Mouse (Mus musculus): ENCODE results near the gene Prr5l. TPM values are rescaled to one million over a fixed set of nuclear protein-coding genes. Genes with fewer than 3 reads are reported as not detected.
"Not testable (repeated sequence)": the region's sequence is repeated elsewhere in the genome, so short reads cannot be mapped to it uniquely, and the experiment has no call there.

The Prr5l gene
- total RNA-seq, 2 experiments from 2014 or later: 2.0 to 4.1 TPM

DNA sequence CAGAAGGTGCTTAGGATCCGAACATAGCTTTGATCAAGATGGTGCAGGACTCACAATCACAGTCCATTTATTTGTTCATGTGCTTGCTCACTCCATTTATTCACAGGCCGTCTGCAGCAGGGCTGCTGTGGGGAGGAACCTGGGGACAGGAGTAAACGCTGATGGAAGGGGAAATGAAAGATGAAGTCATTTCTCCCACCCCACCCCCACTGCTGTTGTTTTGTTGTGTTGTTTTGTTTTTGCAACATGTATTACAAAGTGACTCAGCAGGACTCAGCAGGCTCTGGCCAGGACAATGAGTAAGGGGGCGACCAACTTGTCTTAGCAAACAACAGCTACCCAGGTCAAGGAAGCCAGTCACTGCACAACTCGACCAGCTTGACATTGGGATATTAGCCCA is 99.6 kb downstream of the Prr5l start:
- ATAC-seq (ENCODE audit: poor library complexity, severe bottlenecking): peak; percentile 49

DNA sequence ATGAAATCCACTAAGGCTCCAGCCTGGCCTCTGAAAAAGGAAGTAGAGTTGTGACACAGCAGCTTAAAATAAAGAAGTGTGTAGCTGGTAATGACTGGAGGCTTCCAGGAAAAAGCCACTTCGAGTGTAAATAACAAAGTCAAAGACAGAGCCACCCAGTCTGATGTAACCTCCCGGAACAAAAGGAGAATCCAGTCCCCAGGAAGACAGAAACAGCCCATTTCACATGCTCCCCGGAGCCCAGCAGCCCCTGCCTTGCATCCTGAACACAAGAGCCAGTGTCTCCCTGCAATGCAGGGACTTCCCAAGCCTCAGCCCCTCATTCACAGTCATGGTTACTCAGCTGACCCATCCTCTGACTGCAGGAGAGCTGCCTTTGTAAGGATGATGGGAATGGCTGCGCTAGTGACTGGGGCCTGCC is 101.5 kb downstream of the Prr5l start:
- peak; percentile 92 for ATAC-seq (ENCODE audit: poor library complexity, severe bottlenecking)

- ATAC-seq (ENCODE audit: poor library complexity, severe bottlenecking): no peak
Observed at GRCm38 (mm10) chr2:101778080-101778479, 104.7 kb downstream of the Prr5l start.

GRCm38 (mm10) chr2:101763503-101763902 is 119.3 kb downstream of the Prr5l start:
- ATAC-seq (ENCODE audit: poor library complexity, severe bottlenecking): no peak

- ATAC-seq (ENCODE audit: poor library complexity, severe bottlenecking): peak; percentile 81
Observed at GRCm38 (mm10) chr2:101762955-101763386, 119.9 kb downstream of the Prr5l start.

- peak; percentile 4; the same call in 1 of the 2 replicates for ATAC-seq (ENCODE audit: poor library complexity, severe bottlenecking)
Observed at GRCm38 (mm10) chr2:101762405-101762804, 120.4 kb downstream of the Prr5l start.

GRCm38 (mm10) chr2:101761898-101762297 is 120.9 kb downstream of the Prr5l start:
- ATAC-seq (ENCODE audit: poor library complexity, severe bottlenecking): no peak

DNA sequence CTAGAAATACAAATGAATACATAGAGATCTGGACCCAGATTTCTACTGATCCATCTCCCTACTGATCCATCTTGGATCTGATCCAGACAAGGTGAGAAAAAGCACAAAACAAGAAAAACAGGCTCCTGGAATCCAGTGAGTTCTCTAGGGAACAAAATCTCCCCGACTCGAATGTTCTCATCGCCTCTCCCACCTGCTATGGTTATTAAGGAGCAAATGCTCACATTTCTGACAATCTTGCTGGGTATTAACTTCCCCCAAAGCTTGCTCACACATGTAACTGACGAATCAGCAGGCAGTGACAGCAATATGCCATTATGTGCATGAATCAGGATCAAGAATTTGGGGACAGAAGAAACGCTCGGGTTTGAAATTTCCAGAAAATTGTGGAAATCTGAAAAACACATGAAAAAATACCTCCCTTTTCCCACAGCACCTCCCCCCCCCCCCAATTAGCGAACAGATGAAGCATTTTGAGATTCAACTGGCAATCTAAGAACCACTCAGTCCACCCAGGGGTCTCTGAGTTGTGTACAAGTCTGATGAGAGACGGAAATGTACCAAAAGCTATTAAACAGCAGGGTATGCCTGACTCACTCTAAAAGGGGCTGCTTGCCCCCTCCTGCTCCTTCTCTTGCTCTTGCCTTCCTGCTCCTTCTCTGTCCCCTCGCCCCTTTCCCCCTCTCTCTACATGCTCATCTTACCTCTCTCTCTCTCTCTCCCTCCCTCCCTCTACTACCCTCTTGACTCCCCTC is 123.1 kb downstream of the Prr5l start:
- no peak for ATAC-seq (ENCODE audit: poor library complexity, severe bottlenecking)

DNA sequence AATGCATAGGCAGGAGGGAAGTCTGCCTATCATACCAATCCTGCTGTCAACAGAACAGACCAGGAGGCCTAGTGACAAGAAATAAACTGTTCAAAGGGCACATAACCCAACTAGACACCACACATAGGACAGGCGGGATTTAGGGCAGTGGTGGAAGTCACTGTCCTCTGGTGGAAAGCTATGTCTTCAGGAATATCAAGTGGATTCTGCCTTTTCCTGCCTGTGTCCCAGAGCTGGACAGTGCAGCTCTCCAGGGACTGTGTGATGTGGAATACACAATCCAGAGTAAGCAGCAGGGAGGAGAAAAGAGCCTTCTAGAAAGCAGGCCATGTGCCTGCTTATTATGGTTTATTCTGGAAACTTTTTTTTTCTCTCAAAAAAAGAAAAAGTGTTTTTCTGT is 125.0 kb downstream of the Prr5l start:
- no peak for ATAC-seq (ENCODE audit: poor library complexity, severe bottlenecking)

DNA sequence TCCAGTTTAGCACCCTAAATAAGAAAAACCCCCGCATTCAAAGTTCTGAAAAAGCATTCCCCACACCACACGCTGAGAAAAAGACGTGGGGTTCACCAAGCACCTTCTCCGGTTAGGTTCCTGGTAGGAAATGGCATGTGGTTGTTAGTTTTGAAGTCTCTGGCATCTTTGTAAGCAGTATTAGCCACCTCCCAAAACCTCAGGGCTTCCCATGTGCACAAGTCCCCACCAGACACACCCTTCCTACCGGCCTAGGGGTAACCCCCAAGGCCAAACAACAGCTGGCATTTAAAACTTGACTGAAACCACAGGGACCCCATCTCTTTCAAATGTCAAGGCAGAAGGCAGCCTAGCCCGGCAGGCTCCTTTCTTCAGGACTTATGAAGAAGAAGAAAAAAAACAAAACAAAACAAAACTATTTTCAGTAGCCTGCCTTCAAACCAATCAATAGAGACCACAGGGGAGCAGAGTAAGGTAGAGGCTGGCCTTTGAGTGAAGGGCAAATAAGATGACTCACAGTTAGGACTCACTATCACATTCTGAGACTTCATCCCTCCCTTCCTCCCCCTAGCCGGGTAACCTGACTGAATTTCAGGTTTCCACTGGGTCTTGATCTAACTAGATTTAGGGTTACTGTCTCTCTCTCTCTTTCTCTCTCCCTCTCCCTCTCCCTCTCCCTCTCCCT is 126.6 kb downstream of the Prr5l start:
- peak; percentile 55 for ATAC-seq (ENCODE audit: poor library complexity, severe bottlenecking)

GRCm38 (mm10) chr2:101754939-101755555 is 127.8 kb downstream of the Prr5l start:
- ATAC-seq (ENCODE audit: poor library complexity, severe bottlenecking): no peak

DNA sequence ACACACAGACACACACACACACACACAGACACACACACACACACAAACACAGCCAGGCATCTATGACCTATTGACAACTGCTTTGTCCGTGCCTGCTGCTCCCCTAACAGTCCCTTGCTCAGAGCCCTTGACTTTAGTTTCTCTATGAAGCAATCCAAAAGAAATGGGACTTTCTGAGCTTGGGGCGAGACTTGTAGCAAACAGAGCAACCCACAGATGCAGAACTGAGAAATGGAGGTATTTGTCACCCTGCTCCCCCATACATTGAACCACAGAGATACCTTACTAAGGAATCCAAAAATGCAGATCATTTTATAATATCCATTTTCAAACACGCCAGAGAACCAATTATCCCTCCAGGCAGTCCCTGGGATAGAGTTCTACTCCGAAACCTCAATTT is 128.4 kb downstream of the Prr5l start:
- ATAC-seq (ENCODE audit: poor library complexity, severe bottlenecking): peak; percentile 74

GRCm38 (mm10) chr2:101752979-101753378 is 129.8 kb downstream of the Prr5l start:
- ATAC-seq (ENCODE audit: poor library complexity, severe bottlenecking): no peak

DNA sequence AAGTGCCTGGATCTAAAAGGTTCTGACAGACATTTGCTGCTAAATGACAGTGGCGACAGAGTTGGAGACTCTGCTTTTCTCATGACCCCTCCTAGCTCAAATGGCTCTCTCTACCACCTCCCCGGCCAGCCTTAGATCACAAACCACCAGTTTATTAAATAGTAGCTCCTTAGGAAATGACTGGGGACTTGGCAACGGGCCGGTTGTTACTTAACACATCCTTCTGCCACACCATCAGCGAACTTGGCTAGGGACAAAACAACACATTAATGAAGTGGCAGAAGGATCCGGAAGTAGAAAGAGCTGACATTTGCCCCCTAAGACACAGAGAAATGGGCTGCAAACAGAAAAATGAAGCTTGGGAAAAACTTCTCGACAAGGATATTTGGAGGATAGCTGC is 130.4 kb downstream of the Prr5l start:
- no peak for ATAC-seq (ENCODE audit: poor library complexity, severe bottlenecking)

DNA sequence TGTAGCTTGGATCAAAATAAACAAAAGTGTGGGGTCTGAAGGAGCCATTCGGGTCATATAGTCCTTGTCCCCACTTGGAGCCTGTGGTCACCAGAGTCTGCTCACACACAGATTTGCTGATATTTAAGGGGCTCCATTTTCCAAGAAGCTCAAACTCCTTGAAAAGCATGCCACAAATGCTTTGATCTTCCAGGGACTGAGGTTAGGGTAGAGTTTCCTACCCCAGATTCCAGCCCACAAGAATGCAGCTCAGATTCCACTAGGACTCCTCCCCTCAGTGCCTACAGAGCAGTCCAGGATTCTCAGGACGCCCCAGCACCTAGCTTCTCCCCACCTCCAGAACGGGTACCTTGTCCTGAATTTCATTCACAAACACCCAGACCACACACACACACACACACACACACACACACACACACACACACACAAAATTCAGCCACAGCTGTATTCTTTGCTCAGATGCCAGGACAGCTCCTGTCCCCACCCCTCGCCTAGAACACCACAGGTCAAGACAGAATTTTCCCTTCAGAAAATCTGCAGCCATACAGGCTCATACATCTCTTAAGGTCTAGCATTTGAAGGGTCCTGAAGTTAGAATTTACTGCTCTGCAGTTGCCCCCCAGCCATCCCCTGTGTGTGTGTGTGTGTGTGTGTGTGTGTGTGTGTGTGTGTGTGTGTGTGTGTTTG is 131.4 kb downstream of the Prr5l start:
- ATAC-seq (ENCODE audit: poor library complexity, severe bottlenecking): no peak

DNA sequence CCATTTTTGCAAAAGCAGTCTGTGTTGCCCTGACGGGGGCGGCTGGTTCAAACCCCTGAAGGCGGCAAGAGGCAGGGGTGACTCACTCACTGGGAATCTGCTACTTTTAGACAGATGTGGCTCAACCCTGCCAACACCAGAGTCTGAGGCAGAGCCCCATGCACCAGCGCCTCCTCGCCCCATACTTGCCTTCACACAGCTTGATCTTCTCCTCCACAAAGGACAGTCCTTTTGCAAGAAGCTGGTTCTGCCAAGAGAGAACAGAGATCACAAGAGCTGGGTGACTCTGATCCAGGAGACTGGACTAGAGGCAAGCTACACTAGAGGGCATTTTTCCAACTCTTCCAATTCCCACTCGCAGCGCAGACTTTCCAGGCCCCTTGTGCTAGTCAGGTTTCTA is 136.3 kb downstream of the Prr5l start:
- no peak for ATAC-seq (ENCODE audit: poor library complexity, severe bottlenecking)

DNA sequence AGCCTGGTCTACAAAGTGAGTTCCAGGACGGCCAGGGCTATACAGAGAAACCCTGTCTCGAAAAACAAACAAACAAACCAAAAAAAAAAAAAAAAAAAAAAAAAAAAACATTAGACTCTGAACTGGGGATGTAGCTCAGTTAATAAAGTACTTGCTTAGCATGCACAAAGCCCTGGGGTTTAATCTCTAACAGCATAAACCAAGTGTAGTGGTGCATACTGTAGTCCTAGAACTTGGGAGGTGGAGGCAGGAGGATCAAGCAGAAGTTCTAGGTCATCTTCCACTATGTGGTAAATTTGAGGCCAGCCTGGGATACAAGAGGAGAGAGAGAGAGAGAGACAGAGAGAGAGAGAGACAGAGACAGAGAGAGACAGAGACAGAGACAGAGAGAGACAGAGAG is 137.2 kb downstream of the Prr5l start:
- ATAC-seq (ENCODE audit: poor library complexity, severe bottlenecking): not testable (repeated sequence)

- ATAC-seq (ENCODE audit: poor library complexity, severe bottlenecking): no peak
Observed at GRCm38 (mm10) chr2:101742072-101742860, 140.6 kb downstream of the Prr5l start.

- no peak for ATAC-seq (ENCODE audit: poor library complexity, severe bottlenecking)
Observed at GRCm38 (mm10) chr2:101741653-101742052, 141.2 kb downstream of the Prr5l start.

DNA sequence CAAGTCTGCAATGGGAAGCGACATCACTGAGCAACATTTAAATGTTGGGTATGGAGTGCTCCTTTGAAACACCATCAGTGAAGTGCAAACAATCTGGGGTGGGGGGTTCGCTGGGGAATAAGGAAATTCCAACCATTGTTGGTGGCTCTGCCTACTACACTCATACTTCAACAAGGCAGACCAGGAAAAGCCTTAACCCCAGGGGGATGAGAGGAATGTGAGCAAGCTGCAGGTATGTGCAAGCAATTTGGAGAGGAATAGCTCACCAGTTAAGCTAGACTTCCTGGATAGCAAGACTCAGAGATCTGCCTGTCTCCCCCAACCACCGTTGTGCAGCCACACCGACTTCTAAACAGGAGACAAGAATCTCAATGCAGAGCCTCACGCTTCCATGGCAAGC is 142.9 kb downstream of the Prr5l start:
- no peak for ATAC-seq (ENCODE audit: poor library complexity, severe bottlenecking)
